Mouse (Mus musculus) adrenal gland, postnatal 4 days (tissue): Measurements from ENCODE around the gene Tfdp1. TPM values are rescaled to one million over a fixed set of nuclear protein-coding genes. Genes with fewer than 3 reads are reported as not detected.

Experiments used
- DNase-seq, 2 experiments: peaks; one replicate each; pipeline ENCODE4 v3.0.0; 2021 to 2022; ENCODE audit warnings: low spot score in 2 of 2, mixed read lengths in 2 of 2
- total RNA-seq, 2 experiments: library from RNA; stranded (reverse); gene quantifications; 2 replicates each; pipeline ENCODE4 v1.2.3; 2021

Tfdp1 gene
- total RNA-seq, 2 experiments from 2014 or later: 94.9 to 95.6 TPM

DNA sequence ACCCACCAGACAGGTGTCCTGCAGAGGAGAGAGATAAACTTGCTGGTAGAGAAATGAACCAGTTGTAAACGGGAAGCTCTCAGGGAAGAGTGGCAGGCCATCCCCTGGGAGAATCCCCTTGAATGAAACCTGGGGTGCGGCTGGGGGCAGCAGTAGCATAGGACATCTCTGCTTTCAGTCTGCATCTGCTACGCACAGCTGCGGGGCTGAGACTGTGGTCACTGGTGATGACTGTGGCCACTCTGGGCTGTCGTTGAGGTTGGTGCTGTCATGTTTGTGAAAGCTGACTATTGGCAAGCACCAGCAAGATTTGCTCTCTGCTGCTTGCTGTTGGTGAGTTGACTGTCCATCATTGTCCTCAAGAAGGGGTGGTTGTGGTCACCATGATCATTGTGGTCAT is 13.0 kb downstream of the Tfdp1 start:
- no peak for DNase-seq

GRCm38 (mm10) chr8:13352601-13353000 is 14.1 kb downstream of the Tfdp1 start:
- DNase-seq: no peak

- DNase-seq: no peak
Observed at GRCm38 (mm10) chr8:13353155-13353833, 14.7 kb downstream of the Tfdp1 start.

DNA sequence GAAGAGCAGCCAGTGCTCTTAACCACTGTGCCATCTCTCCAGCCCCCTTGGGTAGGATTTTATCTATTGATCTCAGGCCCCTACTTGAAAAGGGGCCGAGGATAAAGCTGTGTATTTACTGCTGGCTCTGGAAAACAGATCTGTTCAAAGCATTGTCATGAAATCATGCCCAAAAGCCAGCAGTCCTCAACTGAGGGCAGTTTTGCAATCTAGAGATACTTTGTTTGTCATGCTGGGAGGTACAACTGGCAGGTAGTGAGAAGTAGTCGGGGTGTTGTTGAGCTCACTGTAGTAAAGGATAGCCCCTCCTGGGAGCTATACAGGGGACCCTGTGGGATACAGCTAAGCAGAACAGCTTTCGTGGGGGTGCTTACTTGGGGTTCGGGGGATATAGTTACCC is 15.3 kb downstream of the Tfdp1 start:
- DNase-seq: no peak

GRCm38 (mm10) chr8:13356221-13356620 is 17.7 kb downstream of the Tfdp1 start:
- DNase-seq: no peak

DNA sequence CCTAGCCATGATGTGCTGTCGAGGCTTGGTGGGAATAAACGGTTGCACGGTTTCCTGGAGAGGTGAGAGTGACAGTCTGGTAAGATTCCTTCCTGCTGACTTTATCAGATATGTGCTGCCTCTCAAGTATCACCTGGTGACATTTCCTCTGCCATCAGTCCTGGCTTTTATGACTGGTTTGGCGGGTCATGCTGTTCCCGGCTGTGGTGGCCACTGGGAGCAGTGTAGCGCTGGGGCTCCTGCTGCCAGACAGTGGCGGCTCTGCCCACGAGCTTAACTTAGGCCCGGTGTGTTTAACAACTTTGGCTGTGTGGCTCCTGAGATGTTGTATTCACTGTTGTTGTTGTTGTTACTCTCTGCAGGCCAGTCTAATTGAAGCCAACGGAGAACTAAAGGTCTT is 18.1 kb downstream of the Tfdp1 start:
- no peak for DNase-seq

GRCm38 (mm10) chr8:13360213-13360612 is 21.7 kb downstream of the Tfdp1 start:
- DNase-seq: no peak

- DNase-seq: no peak
Observed at GRCm38 (mm10) chr8:13361865-13362264, 23.3 kb downstream of the Tfdp1 start.

DNA sequence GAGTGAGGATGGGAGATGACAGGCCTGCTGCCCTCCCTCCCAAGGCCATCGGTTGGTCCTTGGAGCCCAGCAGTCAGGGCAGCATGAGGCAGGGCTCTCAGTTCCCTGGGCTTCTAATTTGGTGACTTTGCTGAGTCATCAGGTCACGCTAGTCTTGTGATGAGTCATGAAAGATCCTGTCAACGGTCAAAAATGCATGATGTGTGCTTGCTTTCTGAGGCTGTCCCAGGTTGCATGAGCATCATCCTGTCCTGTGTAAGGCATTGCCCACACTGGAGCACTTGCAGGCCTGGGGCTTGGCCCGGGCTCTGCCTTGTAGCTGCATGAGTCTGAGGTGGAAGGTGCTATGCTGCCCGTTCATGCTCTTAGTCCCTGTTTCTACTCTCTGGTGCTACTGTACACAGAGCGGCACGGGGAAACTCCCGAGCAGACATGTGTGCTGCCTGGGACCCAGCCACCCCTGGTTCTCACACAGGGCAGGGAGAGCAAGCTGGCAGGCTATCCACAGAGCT is 34.7 kb downstream of the Tfdp1 start:
- peak in 1 of 2 experiments; percentile 24 for DNase-seq

GRCm38 (mm10) chr8:13381630-13382029 is 43.1 kb downstream of the Tfdp1 start:
- no peak for DNase-seq

- no peak for DNase-seq
Observed at GRCm38 (mm10) chr8:13382536-13382935, 44.0 kb downstream of the Tfdp1 start.

GRCm38 (mm10) chr8:13382999-13383398 is 44.4 kb downstream of the Tfdp1 start:
- DNase-seq: no peak

DNA sequence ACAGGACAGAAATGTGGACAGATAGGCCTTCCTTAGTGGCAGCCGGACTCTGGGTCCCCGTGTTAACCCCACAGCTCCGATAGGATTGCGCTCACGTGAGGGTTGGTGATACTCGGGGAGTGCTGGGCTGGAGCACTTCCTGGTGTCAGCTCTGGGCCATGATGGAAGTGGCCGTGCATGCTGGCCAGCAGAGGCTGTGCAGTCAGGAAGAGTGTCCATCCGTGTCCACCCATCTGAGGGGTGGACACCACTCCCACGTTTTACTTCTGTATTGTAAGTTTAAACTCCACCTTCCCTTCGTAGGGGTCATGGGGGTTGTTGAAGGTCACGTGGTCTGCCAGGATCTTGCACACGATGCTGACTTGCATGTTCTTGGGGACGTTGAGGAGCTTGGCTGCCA is 47.8 kb downstream of the Tfdp1 start:
- DNase-seq: no peak

- DNase-seq: no peak
Observed at GRCm38 (mm10) chr8:13387728-13388127, 49.2 kb downstream of the Tfdp1 start.

DNA sequence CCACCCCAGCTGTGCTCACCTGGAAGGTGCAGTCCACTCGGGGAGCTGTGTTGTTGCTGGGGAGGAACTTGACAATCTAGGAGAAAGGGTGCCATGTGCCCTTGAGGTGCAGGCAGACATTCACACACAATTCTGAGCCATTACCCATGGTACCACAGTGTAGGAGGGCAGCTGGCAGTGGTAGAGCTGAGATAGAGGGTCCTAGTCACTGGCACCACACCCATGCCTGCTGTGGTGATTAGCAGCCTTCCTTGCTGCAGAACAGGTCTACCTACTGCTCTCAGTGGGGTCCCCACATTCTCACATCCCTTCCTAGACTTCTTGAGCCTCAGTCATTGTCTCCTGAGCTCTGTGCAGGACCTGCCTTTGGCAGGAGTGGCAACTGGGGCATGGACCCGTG is 50.2 kb downstream of the Tfdp1 start:
- no peak for DNase-seq

DNA sequence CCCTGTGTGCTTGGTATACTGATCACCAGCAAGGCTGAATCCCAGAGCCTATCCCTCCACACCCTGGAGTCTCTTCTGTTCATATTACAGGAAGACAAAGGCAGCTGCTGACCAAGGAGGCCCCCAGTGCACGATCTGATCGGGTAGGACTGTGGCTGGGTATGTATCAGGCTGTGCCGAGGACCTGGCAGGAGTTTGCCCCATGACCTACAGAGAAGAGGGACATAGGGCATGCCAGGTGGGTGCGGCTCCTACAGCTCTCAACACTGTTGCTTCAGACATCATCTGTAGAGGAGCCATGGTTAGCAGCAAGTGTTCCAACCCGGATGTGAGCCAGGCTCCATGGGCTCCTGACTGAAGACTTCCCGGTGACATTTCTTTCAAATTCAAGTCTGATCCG is 55.3 kb downstream of the Tfdp1 start:
- DNase-seq: no peak

- no peak for DNase-seq
Observed at GRCm38 (mm10) chr8:13396725-13397124, 58.2 kb downstream of the Tfdp1 start, which contains the start of gene Atp4b. Gene Atp4b (minus strand): TSS chr8:13396825.

DNA sequence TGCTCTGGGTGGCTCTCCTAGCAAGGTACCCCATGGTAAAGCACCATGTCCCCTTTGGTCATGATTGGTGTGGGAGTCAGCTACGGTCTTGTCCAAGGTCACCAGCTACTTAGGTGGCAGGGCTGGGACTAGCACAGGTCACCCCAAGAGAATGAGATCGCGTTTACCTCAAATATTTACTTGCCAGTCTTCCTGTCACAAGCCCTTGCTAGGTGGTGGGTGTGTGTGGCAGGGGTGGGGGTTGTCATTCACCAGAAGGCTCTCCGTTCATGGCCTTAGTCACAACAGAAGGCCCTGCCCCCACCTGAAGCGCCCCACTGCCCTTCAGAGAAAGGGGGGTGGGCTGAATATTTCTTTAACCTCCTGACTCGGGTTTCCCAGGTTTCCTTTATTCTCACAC is 65.0 kb downstream of the Tfdp1 start:
- no peak for DNase-seq

DNA sequence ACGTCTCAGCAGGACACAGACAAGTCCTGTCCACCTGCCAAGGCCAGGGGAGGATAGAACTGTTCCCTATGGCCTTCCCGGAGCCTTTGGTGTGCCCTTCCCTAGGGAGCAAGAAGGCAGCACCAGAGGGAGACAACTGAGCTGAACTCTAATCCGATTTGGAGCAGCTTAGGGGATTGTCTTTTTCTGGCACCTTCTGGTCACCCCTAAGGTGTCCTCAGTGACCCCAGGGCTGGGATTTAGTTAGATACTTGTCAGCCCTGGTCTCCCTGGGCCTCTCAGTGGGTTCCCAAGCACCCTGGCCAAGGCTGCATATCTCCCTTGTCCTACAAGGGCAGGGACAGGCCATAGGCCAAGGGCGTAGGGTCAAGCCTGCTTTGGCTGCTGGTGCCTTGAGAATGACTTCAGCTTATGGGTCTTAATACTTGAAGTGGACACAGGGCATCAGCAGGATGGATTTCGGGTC is 66.1 kb downstream of the Tfdp1 start, which contains the start of gene Grk1:
Grk1 (plus strand) TSS at position 416 of the 466 bp plus-strand sequence.
- no peak for DNase-seq

GRCm38 (mm10) chr8:13406011-13406410 is 67.5 kb downstream of the Tfdp1 start:
- DNase-seq: no peak

DNA sequence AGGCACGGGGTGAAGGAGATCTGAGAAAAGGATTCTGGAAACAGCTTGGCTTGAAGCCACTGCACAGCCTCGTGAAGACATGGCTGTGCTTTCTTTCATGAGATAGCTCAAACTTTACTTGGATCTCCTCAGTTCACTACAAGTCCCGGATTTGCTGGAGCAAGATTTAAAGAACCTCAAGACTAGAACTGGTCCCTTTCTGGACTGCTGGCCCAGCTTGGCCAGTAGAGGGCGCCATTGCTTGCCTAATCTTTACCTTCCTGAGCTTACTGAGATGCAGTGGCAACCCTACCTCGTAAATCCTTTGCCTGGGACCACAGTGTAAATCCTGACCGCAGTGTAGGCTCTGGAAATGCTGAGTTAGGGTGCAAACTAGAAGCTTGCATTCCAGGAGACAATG is 73.0 kb downstream of the Tfdp1 start:
- peak; percentile 29 to 32 for DNase-seq

DNA sequence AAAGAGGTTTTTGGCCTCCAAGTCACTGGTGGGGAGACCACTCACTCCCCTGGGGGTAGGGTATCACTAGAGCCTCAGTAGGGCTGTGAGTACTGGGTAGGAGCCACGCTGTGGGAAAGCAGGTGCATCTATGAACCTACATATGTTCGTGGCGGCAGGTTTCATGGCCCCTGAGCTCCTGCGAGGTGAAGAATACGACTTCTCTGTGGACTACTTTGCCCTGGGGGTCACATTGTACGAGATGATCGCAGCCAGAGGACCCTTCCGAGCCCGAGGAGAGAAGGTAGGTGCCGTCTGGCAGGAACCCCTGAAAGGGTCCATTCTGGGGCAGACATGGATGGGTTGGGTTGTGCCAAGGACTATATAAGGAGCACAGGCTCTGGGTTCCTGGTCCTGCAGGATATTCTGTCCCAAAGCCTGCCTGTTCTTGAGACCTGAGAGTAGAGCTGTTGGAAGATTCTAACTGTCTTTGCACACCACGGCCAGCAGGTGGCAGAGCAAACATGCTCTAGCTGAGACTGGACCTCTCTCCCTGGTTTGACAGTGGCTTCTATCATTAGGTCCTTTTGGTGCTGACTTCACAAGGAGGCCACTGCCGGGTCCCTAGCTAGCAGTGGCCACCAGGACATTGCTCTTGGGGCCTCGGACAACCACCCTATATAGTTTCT is 74.5 kb downstream of the Tfdp1 start:
- peak in 1 of 2 experiments; percentile 20 for DNase-seq
